Mouse (Mus musculus): ENCODE results near the gene Cfc1.
A peak's percentile ranks its signal among the peaks of the same experiment; 100 is the strongest.

Cfc1 gene

GRCm38 (mm10) chr1:34553690-34554089, 18.2 kb downstream of the Cfc1 start:
- DNase-seq (ENCODE audit: low read depth, low spot score), result no peak

- no peak for DNase-seq (ENCODE audit: low read depth, low spot score)
Observed at GRCm38 (mm10) chr1:34554275-34554674, 18.8 kb downstream of the Cfc1 start.

GRCm38 (mm10) chr1:34560843-34561242, 25.4 kb downstream of the Cfc1 start, which contains the start of gene Prss40:
TSS of gene Prss40 (minus strand) at chr1:34560943.
- no peak for DNase-seq (ENCODE audit: low read depth, low spot score)

GRCm38 (mm10) chr1:34564383-34565045, 29.1 kb downstream of the Cfc1 start:
- no peak for DNase-seq (ENCODE audit: low read depth, low spot score)

- DNase-seq (ENCODE audit: low read depth, low spot score), result no peak
Observed at GRCm38 (mm10) chr1:34568120-34568519, 32.7 kb downstream of the Cfc1 start.

- DNase-seq (ENCODE audit: low read depth, low spot score), result no peak
Observed at GRCm38 (mm10) chr1:34569876-34570275, 34.4 kb downstream of the Cfc1 start.

- DNase-seq (ENCODE audit: low read depth, low spot score), result no peak
Observed at GRCm38 (mm10) chr1:34571431-34571830, 36.0 kb downstream of the Cfc1 start.

GRCm38 (mm10) chr1:34573221-34573620, 37.8 kb downstream of the Cfc1 start:
- no peak for DNase-seq (ENCODE audit: low read depth, low spot score)

GRCm38 (mm10) chr1:34578851-34579781, 43.7 kb downstream of the Cfc1 start, which contains the start of gene Amer3:
TSS of gene Amer3 (plus strand) at chr1:34579657.
- DNase-seq (ENCODE audit: low read depth, low spot score), result peak; percentile 80

- DNase-seq (ENCODE audit: low read depth, low spot score), result no peak
Observed at GRCm38 (mm10) chr1:34579782-34580356, 44.4 kb downstream of the Cfc1 start.

GRCm38 (mm10) chr1:34582218-34582617, 46.8 kb downstream of the Cfc1 start:
- no peak for DNase-seq (ENCODE audit: low read depth, low spot score)

GRCm38 (mm10) chr1:34583821-34584263, 48.4 kb downstream of the Cfc1 start:
- DNase-seq (ENCODE audit: low read depth, low spot score), result no peak

- no peak for DNase-seq (ENCODE audit: low read depth, low spot score)
Observed at GRCm38 (mm10) chr1:34584736-34585135, 49.3 kb downstream of the Cfc1 start.

GRCm38 (mm10) chr1:34587298-34588096, 52.0 kb downstream of the Cfc1 start:
- DNase-seq (ENCODE audit: low read depth, low spot score), result no peak
